Mouse (Mus musculus): ENCODE results near the gene Adgrb2. TPM values are rescaled to one million over a fixed set of nuclear protein-coding genes. Genes with fewer than 3 reads are reported as not detected.

Gene Adgrb2
- polyA plus RNA-seq (2012) = 2.0 and 2.4 TPM in 2 replicates

DNA sequence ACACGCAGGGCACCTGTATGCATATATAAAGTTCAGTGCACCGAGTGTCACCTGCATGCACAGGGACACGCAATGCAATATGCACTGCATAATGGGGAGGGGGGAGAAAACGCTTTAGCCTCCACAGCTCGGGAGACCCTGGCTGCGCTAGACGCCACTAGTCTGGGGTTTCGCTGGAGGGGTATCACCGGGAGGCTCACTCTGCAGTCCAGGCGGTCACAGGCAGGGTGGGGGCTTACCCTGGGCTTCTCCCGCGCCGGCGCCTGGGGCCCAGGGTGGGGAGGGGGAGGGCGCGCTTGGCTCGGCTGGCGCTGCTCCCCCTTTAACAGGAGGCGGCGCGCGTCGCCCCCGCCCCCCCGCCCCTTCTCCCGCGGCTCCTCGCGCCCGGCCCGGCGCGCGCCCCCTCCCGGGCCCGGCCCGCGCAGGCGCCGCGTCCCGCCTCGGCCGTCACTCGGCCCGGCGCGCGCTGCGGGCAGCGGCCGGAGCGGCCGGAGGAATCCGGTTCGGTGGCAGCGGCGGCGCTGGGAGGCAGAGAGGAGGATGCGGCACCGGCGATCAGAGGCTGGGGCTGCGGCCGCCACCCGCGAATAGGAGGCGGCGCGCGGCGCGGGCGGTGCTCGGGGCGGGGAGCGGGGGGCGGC lies at the start of gene Adgrb2:
Gene Adgrb2 (plus strand): TSS at position 450 of the 641 bp plus-strand sequence.

DNA sequence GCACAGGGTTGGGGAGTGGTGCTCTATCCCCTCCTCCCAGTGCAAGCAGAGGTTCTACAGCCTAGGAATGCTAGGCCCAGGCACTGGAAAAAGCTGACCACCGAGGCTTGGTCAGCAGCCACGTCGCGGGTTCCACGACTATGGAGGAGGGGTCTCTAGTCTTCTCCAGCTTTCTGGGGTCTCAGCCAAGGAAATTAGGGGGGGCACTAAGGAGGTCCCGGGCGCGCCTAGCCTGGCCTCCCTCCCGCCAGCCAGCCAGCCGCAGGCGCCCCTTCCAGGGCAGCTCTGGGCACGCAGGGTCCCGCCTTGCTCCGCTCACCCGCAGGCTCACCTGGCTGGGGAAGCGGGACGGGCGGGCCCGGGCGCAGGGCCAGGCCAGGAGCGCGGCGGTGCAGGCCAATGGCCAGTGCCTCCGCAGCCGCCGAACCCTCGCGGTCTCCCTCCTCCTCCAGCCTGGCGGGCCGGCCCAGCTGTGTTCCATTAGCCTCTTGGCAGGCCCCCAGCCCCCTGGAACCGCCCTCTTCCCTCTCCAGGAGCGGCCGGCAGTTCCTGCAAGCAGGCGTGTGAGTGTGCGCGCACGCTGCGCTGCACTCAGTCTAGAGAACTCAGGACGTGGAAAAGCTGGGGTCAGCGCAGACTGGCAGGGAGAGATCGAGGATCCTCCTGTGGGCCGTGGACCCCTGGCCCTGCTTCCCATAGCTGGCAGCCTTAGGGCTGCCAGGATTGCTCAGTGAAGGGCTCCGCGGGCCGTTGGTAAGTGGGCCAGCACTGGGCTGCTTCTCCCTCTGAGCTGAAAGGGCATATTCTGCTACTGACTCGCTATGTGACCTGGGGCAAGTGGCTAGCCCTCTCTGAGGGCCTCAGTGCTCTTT lies 62.9 kb downstream of the Adgrb2 start, which contains the start of gene Col16a1:
Gene Col16a1 (plus strand): TSS at position 510 of the 872 bp plus-strand sequence.

Other genes starting within 250 kb of the Adgrb2 start
- 237 and 238 TPM in 2 replicates for gene Khdrbs1, start 242.6 kb upstream of the Adgrb2 start, polyA plus RNA-seq (2012)
- 66.3 and 75.8 TPM in 2 replicates for gene Ptp4a2, start 173.7 kb upstream of the Adgrb2 start, polyA plus RNA-seq (2012)
- 0.63 and 0.65 TPM in 2 replicates for gene Spocd1, start 55.6 kb upstream of the Adgrb2 start, polyA plus RNA-seq (2012)
- 4.6 and 11.7 TPM in 2 replicates for gene Col16a1, start 63.0 kb downstream of the Adgrb2 start, polyA plus RNA-seq (2012)
- 11.3 and 16.3 TPM in 2 replicates for gene Pef1, start 117.7 kb downstream of the Adgrb2 start, polyA plus RNA-seq (2012)
- gene Hcrtr1, start 154.5 kb downstream of the Adgrb2 start, polyA plus RNA-seq (2012) = not detected in 2 replicates
- gene Tinagl1, start 190.3 kb downstream of the Adgrb2 start, polyA plus RNA-seq (2012) = 8.4 and 8.8 TPM in 2 replicates
- not detected in 2 replicates for gene Gm853, start 237.5 kb downstream of the Adgrb2 start, polyA plus RNA-seq (2012)